Mouse (Mus musculus): ENCODE results near the gene Rem2. TPM values are rescaled to one million over a fixed set of nuclear protein-coding genes. Genes with fewer than 3 reads are reported as not detected.
A peak's percentile ranks its signal among the peaks of the same experiment; 100 is the strongest.

Rem2 gene
- total and polyA plus RNA-seq, 3 experiments, result 4.8 to 38.8 TPM; not detected in 1

- Histone ChIP-seq H3K27me3 (ENCODE audit: control insufficient read depth in 1 of 2, insufficient read depth in 2 of 2, low read length in 2 of 2) (no peaks in the 10 kb centered on the region), H3K9ac (ENCODE audit: control insufficient read depth, low read depth, low read length, poor library complexity, severe bottlenecking) (no peak overlapping the region), H3K4me1 (ENCODE audit: control insufficient read depth in 1 of 2, insufficient read depth in 2 of 2, low read length in 2 of 2) (0 out of 4 replicates have a peak, but pooled peaks cover 0 to 2% of the 10 kb centered on the region in 2 experiments), H3K4me3 (ENCODE audit: control insufficient read depth in 1 of 2, insufficient read depth in 1 of 2, low read depth in 2 of 2, low read length in 2 of 2) (no peak overlapping the region), H3K9me3 (replicated peaks; ENCODE audit: insufficient read depth, low read length) (no peaks in the 10 kb centered on the region), H3K79me2 (ENCODE audit: control insufficient read depth, insufficient read depth, low read length, poor library complexity) (no peaks in the 10 kb centered on the region), H3K27ac (ENCODE audit: control insufficient read depth, low read depth, low read length) (no peak overlapping the region), H3K36me3 (ENCODE audit: control insufficient read depth in 1 of 2, insufficient read depth in 2 of 2, low read length in 2 of 2) (no peaks in the 10 kb centered on the region)
- no peak for TF ChIP-seq ZKSCAN1 (IDR thresholded peaks at IDR 0.05; ENCODE audit: low read depth, low read length)
- TF ChIP-seq TAL1 (IDR thresholded peaks at IDR 0.05; ENCODE audit: low read length), result peak; percentile 47
- peak; percentile 35; the same call in 1 of the 2 replicates for TF ChIP-seq TCF12 (IDR thresholded peaks at IDR 0.05; ENCODE audit: low read depth, low read length)
- peak; percentile 46 to 54; a peak in 3 of 4 replicates for TF ChIP-seq EP300 (IDR thresholded peaks at IDR 0.05; ENCODE audit: low read depth in 1 of 2, low read length in 2 of 2)
- peak; percentile 42 for TF ChIP-seq GATA1 (IDR thresholded peaks at IDR 0.05; ENCODE audit: low read depth, low read length)
- no peak for TF ChIP-seq USF2 (IDR thresholded peaks at IDR 0.05; ENCODE audit: borderline replicate concordance in 1 of 2, insufficient read depth in 1 of 2, low read depth in 1 of 2, low read length in 2 of 2)
- no peak for TF ChIP-seq SMC3 (IDR thresholded peaks at IDR 0.05; ENCODE audit: low read depth, low read length)
- TF ChIP-seq ETS1 (IDR thresholded peaks at IDR 0.05; ENCODE audit: low read depth, low read length), result no peak
- TF ChIP-seq POLR2AphosphoS2 (IDR thresholded peaks at IDR 0.05; ENCODE audit: low read length), result no peak
- DNase-seq (ENCODE audit: low read depth, low spot score), result no peak
Observed at GRCm38 (mm10) chr14:54501365-54501764, 25.5 kb downstream of the Rem2 start.

- Histone ChIP-seq H3K27ac (ENCODE audit: control insufficient read depth, low read depth, low read length) (no peak overlapping the region), H3K4me1 (ENCODE audit: control insufficient read depth in 1 of 2, insufficient read depth in 2 of 2, low read length in 2 of 2) (0 out of 4 replicates have a peak, but pooled peaks cover 0 to 2% of the 10 kb centered on the region in 2 experiments), H3K36me3 (ENCODE audit: control insufficient read depth in 1 of 2, insufficient read depth in 2 of 2, low read length in 2 of 2) (no peaks in the 10 kb centered on the region), H3K27me3 (ENCODE audit: control insufficient read depth in 1 of 2, insufficient read depth in 2 of 2, low read length in 2 of 2) (no peaks in the 10 kb centered on the region), H3K79me2 (ENCODE audit: control insufficient read depth, insufficient read depth, low read length, poor library complexity) (no peaks in the 10 kb centered on the region), H3K9me3 (replicated peaks; ENCODE audit: insufficient read depth, low read length) (no peaks in the 10 kb centered on the region), H3K9ac (ENCODE audit: control insufficient read depth, low read depth, low read length, poor library complexity, severe bottlenecking) (no peak overlapping the region), H3K4me3 (ENCODE audit: control insufficient read depth in 1 of 2, insufficient read depth in 1 of 2, low read depth in 2 of 2, low read length in 2 of 2) (no peak overlapping the region)
- no peak for TF ChIP-seq TCF12 (IDR thresholded peaks at IDR 0.05; ENCODE audit: low read depth, low read length)
- no peak for DNase-seq (ENCODE audit: low read depth, low spot score)
Observed at GRCm38 (mm10) chr14:54503092-54503491, 27.2 kb downstream of the Rem2 start.

GRCm38 (mm10) chr14:54509774-54510173, 33.9 kb downstream of the Rem2 start:
- Histone ChIP-seq H3K4me1 (ENCODE audit: control insufficient read depth in 1 of 2, insufficient read depth in 2 of 2, low read length in 2 of 2) (no peaks in the 10 kb centered on the region), H3K9ac (ENCODE audit: control insufficient read depth, low read depth, low read length, poor library complexity, severe bottlenecking) (no peak overlapping the region), H3K9me3 (replicated peaks; ENCODE audit: insufficient read depth, low read length) (no peaks in the 10 kb centered on the region), H3K4me3 (ENCODE audit: control insufficient read depth in 1 of 2, insufficient read depth in 1 of 2, low read depth in 2 of 2, low read length in 2 of 2) (no peak overlapping the region), H3K27me3 (ENCODE audit: control insufficient read depth in 1 of 2, insufficient read depth in 2 of 2, low read length in 2 of 2) (no peaks in the 10 kb centered on the region), H3K27ac (ENCODE audit: control insufficient read depth, low read depth, low read length) (no peak overlapping the region), H3K79me2 (ENCODE audit: control insufficient read depth, insufficient read depth, low read length, poor library complexity) (no peaks in the 10 kb centered on the region), H3K36me3 (ENCODE audit: control insufficient read depth in 1 of 2, insufficient read depth in 2 of 2, low read length in 2 of 2) (peaks cover 0 to 8% of the 10 kb centered on the region in 2 experiments; a peak in 2 of 4 replicates)
- no peak for DNase-seq (ENCODE audit: low read depth, low spot score)
- TF ChIP-seq TBP (IDR thresholded peaks at IDR 0.05; ENCODE audit: low read depth, low read length), result no peak
- TF ChIP-seq POLR2AphosphoS2 (IDR thresholded peaks at IDR 0.05; ENCODE audit: low read length), result no peak
- TF ChIP-seq POLR2AphosphoS5 (IDR thresholded peaks at IDR 0.05; ENCODE audit: borderline replicate concordance, low read depth, low read length), result no peak
- TF ChIP-seq MXI1 (IDR thresholded peaks at IDR 0.05; ENCODE audit: low read depth, low read length), result no peak
- no peak for TF ChIP-seq EP300 (IDR thresholded peaks at IDR 0.05; ENCODE audit: low read depth in 1 of 2, low read length in 2 of 2)
- no peak for TF ChIP-seq GABPA (IDR thresholded peaks at IDR 0.05; ENCODE audit: low read depth, low read length)
- no peak for TF ChIP-seq ZKSCAN1 (IDR thresholded peaks at IDR 0.05; ENCODE audit: low read depth, low read length)
- no peak for TF ChIP-seq USF2 (IDR thresholded peaks at IDR 0.05; ENCODE audit: borderline replicate concordance in 1 of 2, insufficient read depth in 1 of 2, low read depth in 1 of 2, low read length in 2 of 2)
- TF ChIP-seq ZMIZ1 (IDR thresholded peaks at IDR 0.05; ENCODE audit: low read depth, low read length), result no peak
- no peak for TF ChIP-seq JUND (IDR thresholded peaks at IDR 0.05; ENCODE audit: low read depth, low read length)
- TF ChIP-seq CHD1 (IDR thresholded peaks at IDR 0.05; ENCODE audit: low read depth, low read length), result no peak
- no peak for TF ChIP-seq TCF12 (IDR thresholded peaks at IDR 0.05; ENCODE audit: low read depth, low read length)
- TF ChIP-seq TAL1 (IDR thresholded peaks at IDR 0.05; ENCODE audit: low read length), result no peak
- TF ChIP-seq MYC (IDR thresholded peaks at IDR 0.05; ENCODE audit: low read depth, low read length), result no peak

All from MEL (cell line).